Mouse (Mus musculus): ENCODE data around the gene Asb6. TPM values are rescaled to one million over a fixed set of nuclear protein-coding genes. Genes with fewer than 3 reads are reported as not detected.

Gene Asb6
- total and polyA plus RNA-seq, 3 experiments = 7.8 to 13.6 (median 8.1) TPM

GRCm38 (mm10) chr2:30807648-30808295 lies 22.4 kb downstream of the Asb6 start, which contains the start of gene Ntmt1:
Ntmt1 (plus strand) TSS chr2:30807826.
- intact Hi-C loops (cut with DNase I) = loop anchor here (2.0 kb wide), 1 partner anchor 17 kb away; no protein-coding TSS in a partner anchor
- DNase-seq = peak; percentile 99 to 100
- H3K27ac ChIP-seq = peak within 1 kb of the TSS; percentile 93
- H3K79me2 ChIP-seq (replicated peaks; ENCODE audit: control insufficient read depth, insufficient read depth, low read length) = no peaks in the 10 kb centered on the region; the same call in 1 of the 2 replicates
- H3K4me1 ChIP-seq (ENCODE audit: control insufficient read depth, insufficient read depth, low read length) = peaks cover 7% of the 10 kb centered on the region
- TF ChIP-seq EP300 (IDR thresholded peaks at IDR 0.05; ENCODE audit: insufficient read depth, low read depth, low read length) (peak; percentile 28; the same call in 1 of the 2 replicates), POLR2A (IDR thresholded peaks at IDR 0.05; ENCODE audit: insufficient read depth, low read depth, low read length) (peak; percentile 96), CTCF (IDR thresholded peaks at IDR 0.05) (no peak)
- H3K27me3 ChIP-seq (ENCODE audit: control insufficient read depth, insufficient read depth, low read length) = no peaks in the 10 kb centered on the region
- H3K9ac ChIP-seq (ENCODE audit: low read depth, low read length) = peak within 1 kb of the TSS; percentile 67
- H3K36me3 ChIP-seq (ENCODE audit: control insufficient read depth, insufficient read depth, low read length) = no peaks in the 10 kb centered on the region
- WGBS = under 1% methylated on average over 43 of the region's 44 CpGs
- H3K4me3 ChIP-seq = peak within 1 kb of the TSS; percentile 91

- Histone ChIP-seq H3K9ac (ENCODE audit: low read depth, low read length) (peak overlapping the region; percentile 66), H3K79me2 (replicated peaks; ENCODE audit: control insufficient read depth, insufficient read depth, low read length) (no peaks in the 10 kb centered on the region; the same call in 1 of the 2 replicates), H3K27me3 (ENCODE audit: control insufficient read depth, insufficient read depth, low read length) (no peaks in the 10 kb centered on the region), H3K36me3 (ENCODE audit: control insufficient read depth, insufficient read depth, low read length) (no peaks in the 10 kb centered on the region), H3K4me1 (ENCODE audit: control insufficient read depth, insufficient read depth, low read length) (peaks cover 7% of the 10 kb centered on the region), H3K27ac (peak overlapping the region; percentile 81), H3K4me3 (peak overlapping the region; percentile 49)
- 7% methylated on average over 28 of the region's 28 CpGs for WGBS
- peak; percentile 41; the same call in 1 of the 2 replicates for TF ChIP-seq POLR2A (IDR thresholded peaks at IDR 0.05; ENCODE audit: insufficient read depth, low read depth, low read length)
- no peak for TF ChIP-seq CTCF (IDR thresholded peaks at IDR 0.05)
- no peak for DNase-seq
- intact Hi-C loops (cut with DNase I) = no loop called here
These were observed 22.9 kb downstream of the Asb6 start for GRCm38 (mm10) chr2:30807147-30807647.

- no peaks in the 10 kb centered on the region; the same call in 1 of the 2 replicates for H3K79me2 ChIP-seq (replicated peaks; ENCODE audit: control insufficient read depth, insufficient read depth, low read length)
- no peak for TF ChIP-seq CTCF (IDR thresholded peaks at IDR 0.05)
- TF ChIP-seq EP300 (IDR thresholded peaks at IDR 0.05; ENCODE audit: insufficient read depth, low read depth, low read length) = no peak
- no peak for TF ChIP-seq POLR2A (IDR thresholded peaks at IDR 0.05; ENCODE audit: insufficient read depth, low read depth, low read length)
These were observed 24.1 kb downstream of the Asb6 start for GRCm38 (mm10) chr2:30805983-30806382.

GRCm38 (mm10) chr2:30803604-30804003 lies 26.5 kb downstream of the Asb6 start, which contains the start of gene 1700001O22Rik:
1700001O22Rik (minus strand) TSS chr2:30803661.
- TF ChIP-seq EP300 (IDR thresholded peaks at IDR 0.05; ENCODE audit: insufficient read depth, low read depth, low read length) = no peak
- TF ChIP-seq POLR2A (IDR thresholded peaks at IDR 0.05; ENCODE audit: insufficient read depth, low read depth, low read length) = no peak
- no peak for TF ChIP-seq CTCF (IDR thresholded peaks at IDR 0.05)
- Histone ChIP-seq H3K4me3 (no peak within 1 kb of the TSS), H3K36me3 (ENCODE audit: control insufficient read depth, insufficient read depth, low read length) (no peaks in the 10 kb centered on the region), H3K27ac (no peak within 1 kb of the TSS), H3K27me3 (ENCODE audit: control insufficient read depth, insufficient read depth, low read length) (no peaks in the 10 kb centered on the region), H3K79me2 (replicated peaks; ENCODE audit: control insufficient read depth, insufficient read depth, low read length) (no peaks in the 10 kb centered on the region; the same call in 1 of the 2 replicates), H3K4me1 (ENCODE audit: control insufficient read depth, insufficient read depth, low read length) (peaks cover 8% of the 10 kb centered on the region), H3K9ac (ENCODE audit: low read depth, low read length) (no peak within 1 kb of the TSS)
- intact Hi-C loops (cut with DNase I) = no loop called here
- no peak for DNase-seq
- WGBS = 85% methylated on average over 3 of the region's 3 CpGs

More at GRCm38 (mm10) chr2:30805983-30806382, 24.1 kb downstream of the Asb6 start:
- 89% methylated on average over 2 of the region's 2 CpGs for WGBS
- no peaks in the 10 kb centered on the region for H3K27me3 ChIP-seq (ENCODE audit: control insufficient read depth, insufficient read depth, low read length)
- intact Hi-C loops (cut with DNase I) = no loop called here
- no peak for DNase-seq
- peaks cover 10% of the 10 kb centered on the region for H3K4me1 ChIP-seq (ENCODE audit: control insufficient read depth, insufficient read depth, low read length)
- no peak overlapping the region for H3K27ac ChIP-seq
- no peak overlapping the region for H3K9ac ChIP-seq (ENCODE audit: low read depth, low read length)
- H3K4me3 ChIP-seq = no peak overlapping the region
- no peaks in the 10 kb centered on the region for H3K36me3 ChIP-seq (ENCODE audit: control insufficient read depth, insufficient read depth, low read length)

- Histone ChIP-seq H3K36me3 (ENCODE audit: control insufficient read depth, insufficient read depth, low read length) (no peaks in the 10 kb centered on the region), H3K4me1 (ENCODE audit: control insufficient read depth, insufficient read depth, low read length) (peaks cover 3% of the 10 kb centered on the region; the same call in 1 of the 2 replicates), H3K27ac (no peak overlapping the region), H3K4me3 (peak overlapping the region; percentile 53), H3K9ac (ENCODE audit: low read depth, low read length) (peak overlapping the region; percentile 56), H3K79me2 (replicated peaks; ENCODE audit: control insufficient read depth, insufficient read depth, low read length) (no peaks in the 10 kb centered on the region), H3K27me3 (ENCODE audit: control insufficient read depth, insufficient read depth, low read length) (no peaks in the 10 kb centered on the region)
- peak; percentile 53 to 57 for DNase-seq
- intact Hi-C loops (cut with DNase I) = no loop called here
- WGBS = 2% methylated on average over 77 of the region's 77 CpGs
- TF ChIP-seq CTCF (IDR thresholded peaks at IDR 0.05) = no peak
- TF ChIP-seq POLR2A (IDR thresholded peaks at IDR 0.05; ENCODE audit: insufficient read depth, low read depth, low read length) = no peak
These were observed 28.9 kb downstream of the Asb6 start for GRCm38 (mm10) chr2:30801067-30801852.

All from heart, adult 2 months (tissue).